Mouse (Mus musculus) embryo, embryonic 11.5 days (tissue): ENCODE measurements around the gene Gdpgp1.

Experiments
- DNase-seq: peaks from one replicate; pipeline ENCODE4 v3.0.0-alpha.2; 2012; ENCODE audit warnings: low read depth, low spot score

The Gdpgp1 gene

GRCm38 (mm10) chr7:80199851-80200587 lies 32.6 kb upstream of the Gdpgp1 start:
- DNase-seq = no peak

- DNase-seq = no peak
These were observed 32.1 kb upstream of the Gdpgp1 start for GRCm38 (mm10) chr7:80200588-80200945.

GRCm38 (mm10) chr7:80200963-80201539 lies 31.6 kb upstream of the Gdpgp1 start:
- no peak for DNase-seq

- DNase-seq = no peak
These were observed 30.7 kb upstream of the Gdpgp1 start for GRCm38 (mm10) chr7:80201888-80202540.

GRCm38 (mm10) chr7:80202961-80203360 lies 29.7 kb upstream of the Gdpgp1 start:
- no peak for DNase-seq

- DNase-seq = no peak
These were observed 29.0 kb upstream of the Gdpgp1 start for GRCm38 (mm10) chr7:80203638-80204096.

GRCm38 (mm10) chr7:80204362-80204761 lies 28.3 kb upstream of the Gdpgp1 start:
- DNase-seq = no peak

GRCm38 (mm10) chr7:80204961-80205360 lies 27.7 kb upstream of the Gdpgp1 start:
- DNase-seq = no peak

GRCm38 (mm10) chr7:80205705-80206589 lies 26.7 kb upstream of the Gdpgp1 start:
- no peak for DNase-seq

GRCm38 (mm10) chr7:80207314-80207731 lies 25.3 kb upstream of the Gdpgp1 start:
- DNase-seq = no peak

GRCm38 (mm10) chr7:80208026-80208642 lies 24.5 kb upstream of the Gdpgp1 start:
- DNase-seq = no peak

GRCm38 (mm10) chr7:80208738-80209430 lies 23.8 kb upstream of the Gdpgp1 start:
- no peak for DNase-seq

GRCm38 (mm10) chr7:80209669-80210068 lies 23.0 kb upstream of the Gdpgp1 start:
- no peak for DNase-seq

- DNase-seq = no peak
These were observed 21.7 kb upstream of the Gdpgp1 start for GRCm38 (mm10) chr7:80210982-80211381.

GRCm38 (mm10) chr7:80213604-80214003 lies 19.1 kb upstream of the Gdpgp1 start:
- no peak for DNase-seq

GRCm38 (mm10) chr7:80214459-80214858 lies 18.2 kb upstream of the Gdpgp1 start:
- no peak for DNase-seq

- DNase-seq = peak; percentile 61
These were observed 17.3 kb upstream of the Gdpgp1 start for GRCm38 (mm10) chr7:80215398-80215797.

GRCm38 (mm10) chr7:80216566-80216965 lies 16.1 kb upstream of the Gdpgp1 start:
- no peak for DNase-seq

- no peak for DNase-seq
These were observed 14.0 kb upstream of the Gdpgp1 start for GRCm38 (mm10) chr7:80218666-80219065.

- no peak for DNase-seq
These were observed 12.3 kb upstream of the Gdpgp1 start for GRCm38 (mm10) chr7:80220237-80220797.
